Mouse (Mus musculus) neural tube, embryonic 14.5 days (tissue): ENCODE measurements around the gene Plbd1. TPM values are rescaled to one million over a fixed set of nuclear protein-coding genes. Genes with fewer than 3 reads are reported as not detected.

Experiments
- ATAC-seq: fragments of 200-750 bp; cut with Nextera tagmentation; 2 replicates; pipeline ENCODE4 v1.8.0; 2017; ENCODE audit warnings: low read depth, mild to moderate bottlenecking, moderate TSS enrichment, moderate library complexity
- H3K27ac ChIP-seq: fragments of 300-500 bp; sonication (generic); 2 replicates; pipeline ENCODE4 v1.5.1; 2014; ENCODE audit warnings: low read depth, mild to moderate bottlenecking, control low read depth, low read length, moderate library complexity, mixed read lengths
- H3K27me3 ChIP-seq: fragments of 300-500 bp; sonication (generic); 2 replicates; pipeline ENCODE4 v1.6.1; 2014; ENCODE audit warnings: low read length; ENCODE audit not compliant: control insufficient read depth, insufficient read depth
- H3K36me3 ChIP-seq: fragments of 300-500 bp; sonication (generic); 2 replicates; pipeline ENCODE4 v1.6.1; 2014; ENCODE audit warnings: low read length, mixed read lengths; ENCODE audit not compliant: control insufficient read depth, insufficient read depth
- H3K4me1 ChIP-seq: fragments of 300-500 bp; sonication (generic); 2 replicates; pipeline ENCODE4 v1.6.1; 2014; ENCODE audit warnings: low read length; ENCODE audit not compliant: control insufficient read depth, insufficient read depth
- H3K4me2 ChIP-seq: fragments of 300-500 bp; sonication (generic); 2 replicates; pipeline ENCODE4 v1.6.1; 2014; ENCODE audit warnings: mild to moderate bottlenecking, low read depth, low read length, control low read depth
- H3K4me3 ChIP-seq: fragments of 300-500 bp; sonication (generic); 2 replicates; pipeline ENCODE4 v1.5.1; 2014; ENCODE audit warnings: low read depth, low read length, control low read depth, mixed read lengths
- H3K9ac ChIP-seq: fragments of 300-500 bp; sonication (generic); replicated peaks from 2 replicates; pipeline ENCODE4 v1.6.1; 2014; ENCODE audit warnings: low read depth, mild to moderate bottlenecking, control low read depth, low read length, mixed read lengths
- H3K9me3 ChIP-seq: fragments of 300-500 bp; sonication (generic); 2 replicates; pipeline ENCODE4 v1.6.1; 2016; ENCODE audit warnings: low read length; ENCODE audit not compliant: control insufficient read depth
- WGBS: fragments of 180-500 bp; shearing (Covaris S2); extraction: QIAGEN DNeasy Blood & Tissue Kit; methylation state at CpG from one replicate; pipeline ENCODE4 v1.1.7; 2014; 5-methylcytosine and 5-hydroxymethylcytosine counted together
- polyA plus RNA-seq: library from polyadenylated mRNA; unstranded; fragments of >200 nt; fragmentation: Nextera tagmentation; extraction: Ambion mirVana; gene quantifications from 2 replicates; pipeline ENCODE4 v1.2.1, GENCODE M21; 2014

Plbd1 gene
- polyA plus RNA-seq, 1 experiment from 2014 or later = 0.52 TPM

- no peak for ATAC-seq
Measured at GRCm38 (mm10) chr6:136614156-136614555, 47.6 kb downstream of the Plbd1 start.

GRCm38 (mm10) chr6:136612312-136612711 is 49.4 kb downstream of the Plbd1 start:
- no peaks in the 10 kb centered on the region for H3K4me1 ChIP-seq
- no peak overlapping the region for H3K4me3 ChIP-seq
- no peaks in the 10 kb centered on the region for H3K9me3 ChIP-seq
- H3K4me2 ChIP-seq = no peak overlapping the region
- peaks cover 18% of the 10 kb centered on the region for H3K36me3 ChIP-seq
- H3K9ac ChIP-seq = no peak overlapping the region
- 98% methylated on average over 3 of the region's 3 CpGs for WGBS
- no peak for ATAC-seq
- H3K27me3 ChIP-seq = no peaks in the 10 kb centered on the region
- no peak overlapping the region for H3K27ac ChIP-seq

More at GRCm38 (mm10) chr6:136614156-136614555, 47.6 kb downstream of the Plbd1 start:
- Histone ChIP-seq H3K9ac (no peak overlapping the region), H3K4me3 (no peak overlapping the region), H3K36me3 (peaks cover 5% of the 10 kb centered on the region; the same call in 1 of the 2 replicates), H3K4me1 (no peaks in the 10 kb centered on the region), H3K9me3 (no peaks in the 10 kb centered on the region), H3K4me2 (no peak overlapping the region), H3K27ac (no peak overlapping the region), H3K27me3 (no peaks in the 10 kb centered on the region)
- WGBS = 75% methylated on average over 3 of the region's 3 CpGs

- WGBS = 95% methylated on average over 17 of the region's 17 CpGs
- no peak overlapping the region for H3K4me2 ChIP-seq
- peaks cover 25% of the 10 kb centered on the region for H3K36me3 ChIP-seq
- no peaks in the 10 kb centered on the region for H3K27me3 ChIP-seq
- no peak overlapping the region for H3K4me3 ChIP-seq
- ATAC-seq = no peak
- H3K4me1 ChIP-seq = no peaks in the 10 kb centered on the region
- H3K9ac ChIP-seq = no peak overlapping the region
- no peak overlapping the region for H3K27ac ChIP-seq
- no peaks in the 10 kb centered on the region for H3K9me3 ChIP-seq
Measured at GRCm38 (mm10) chr6:136611351-136612215, 50.1 kb downstream of the Plbd1 start.

- no peaks in the 10 kb centered on the region for H3K9me3 ChIP-seq
- H3K36me3 ChIP-seq = peaks cover 73% of the 10 kb centered on the region
- H3K27me3 ChIP-seq = no peaks in the 10 kb centered on the region
- no peak for ATAC-seq
- WGBS = 81% methylated on average over 7 of the region's 7 CpGs
- no peak overlapping the region for H3K4me2 ChIP-seq
- no peak overlapping the region for H3K9ac ChIP-seq
- no peak overlapping the region for H3K27ac ChIP-seq
- no peak overlapping the region for H3K4me3 ChIP-seq
- H3K4me1 ChIP-seq = no peaks in the 10 kb centered on the region
Measured at GRCm38 (mm10) chr6:136602601-136603000, 59.1 kb downstream of the Plbd1 start.

- H3K9ac ChIP-seq = no peak overlapping the region
- no peak overlapping the region for H3K27ac ChIP-seq
- no peaks in the 10 kb centered on the region for H3K27me3 ChIP-seq
- H3K9me3 ChIP-seq = no peaks in the 10 kb centered on the region
- H3K4me1 ChIP-seq = no peaks in the 10 kb centered on the region
- WGBS = 77% methylated on average over 4 of the region's 4 CpGs
- no peak overlapping the region for H3K4me2 ChIP-seq
- peaks cover 28% of the 10 kb centered on the region for H3K36me3 ChIP-seq
- no peak overlapping the region for H3K4me3 ChIP-seq
- ATAC-seq = peak; percentile 44; the same call in 1 of the 2 replicates
Measured at GRCm38 (mm10) chr6:136594541-136594940, 67.2 kb downstream of the Plbd1 start.

- no peak for ATAC-seq
- Histone ChIP-seq H3K27ac (no peak overlapping the region), H3K27me3 (no peaks in the 10 kb centered on the region), H3K9me3 (no peaks in the 10 kb centered on the region), H3K4me2 (no peak overlapping the region), H3K9ac (no peak overlapping the region), H3K4me1 (no peaks in the 10 kb centered on the region), H3K4me3 (no peak overlapping the region), H3K36me3 (peaks cover 39% of the 10 kb centered on the region)
- WGBS = 73% methylated on average over 4 of the region's 4 CpGs
Measured at GRCm38 (mm10) chr6:136590739-136591138, 71.0 kb downstream of the Plbd1 start.

GRCm38 (mm10) chr6:136566002-136566401 is 95.7 kb downstream of the Plbd1 start:
- no peak overlapping the region for H3K4me2 ChIP-seq
- WGBS = 85% methylated on average over 5 of the region's 5 CpGs
- peaks cover 55% of the 10 kb centered on the region for H3K36me3 ChIP-seq
- H3K4me1 ChIP-seq = no peaks in the 10 kb centered on the region
- no peak overlapping the region for H3K9ac ChIP-seq
- H3K27ac ChIP-seq = no peak overlapping the region
- no peak for ATAC-seq
- no peaks in the 10 kb centered on the region for H3K27me3 ChIP-seq
- no peak overlapping the region for H3K4me3 ChIP-seq
- no peaks in the 10 kb centered on the region for H3K9me3 ChIP-seq

Other genes starting within 250 kb of the Plbd1 start
- not detected in 2 replicates for gene E330021D16Rik, start 246.4 kb downstream of the Plbd1 start, polyA plus RNA-seq
- gene Atf7ip, start 155.8 kb downstream of the Plbd1 start, polyA plus RNA-seq = 49.2 and 59.5 TPM in 2 replicates
- gene Gucy2c, start 119.8 kb upstream of the Plbd1 start, polyA plus RNA-seq = 0.31 TPM in 1 of 2 replicates, not detected in the other
- gene Hist4h4, start 142.5 kb upstream of the Plbd1 start, polyA plus RNA-seq = 0.50 and 0.56 TPM in 2 replicates
- 92.1 and 103 TPM in 2 replicates for gene H2afj, start 146.3 kb upstream of the Plbd1 start, polyA plus RNA-seq
- gene BC049715, start 165.7 kb upstream of the Plbd1 start, polyA plus RNA-seq = 1.1 and 1.8 TPM in 2 replicates
- gene Wbp11, start 166.3 kb upstream of the Plbd1 start, polyA plus RNA-seq = 72.3 and 80.2 TPM in 2 replicates
- 1.6 and 2.5 TPM in 2 replicates for gene Smco3, start 173.5 kb upstream of the Plbd1 start, polyA plus RNA-seq
- gene Art4, start 195.8 kb upstream of the Plbd1 start, polyA plus RNA-seq = 0.23 TPM in 1 of 2 replicates, not detected in the other
- 3.1 and 11.7 TPM in 2 replicates for gene Mgp, start 213.9 kb upstream of the Plbd1 start, polyA plus RNA-seq